Mouse (Mus musculus): ENCODE measurements around the gene F11.

DNA sequence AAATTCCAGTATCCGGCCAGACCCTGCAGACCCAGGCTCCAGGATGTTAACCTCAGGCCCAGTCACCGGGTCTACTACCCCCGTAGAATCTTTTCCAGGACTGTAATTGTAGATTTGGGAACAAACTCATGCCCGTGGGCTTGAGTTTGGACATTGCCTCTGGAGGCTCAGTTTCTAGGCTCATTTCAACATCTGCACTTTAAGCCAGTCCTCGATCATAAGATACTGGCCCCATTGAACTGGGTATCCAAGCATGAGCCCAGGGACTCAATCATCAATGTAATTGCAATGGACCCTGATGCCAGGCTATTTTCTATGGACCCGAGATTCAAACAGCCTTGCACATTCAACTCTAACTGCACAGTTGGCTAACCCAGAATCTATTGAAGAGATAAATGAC lies 33.4 kb upstream of the F11 start:
- TF ChIP-seq CTCF (IDR thresholded peaks at IDR 0.05; ENCODE audit: control insufficient read depth, insufficient read depth, insufficient replicate concordance, low read depth, low read length) (no peak), POLR2A (IDR thresholded peaks at IDR 0.05; ENCODE audit: control insufficient read depth, low read depth, low read length) (no peak)
